Mouse (Mus musculus): ENCODE results near the gene Olfr1347. TPM values are rescaled to one million over a fixed set of nuclear protein-coding genes. Genes with fewer than 3 reads are reported as not detected.

The Olfr1347 gene
- polyA plus RNA-seq (2014; fragmentation: Illumina TruSeq; extraction: RNeasy Lipid Tissue Mini Kit (QIAGEN cat#74804); ENCODE audit: low read depth, low replicate concordance), result not detected

GRCm38 (mm10) chr7:6499655-6500054 is at the start of gene Olfr1347:
Olfr1347 (minus strand) TSS chr7:6499755.

GRCm38 (mm10) chr7:6522850-6523249 is 23.3 kb upstream of the Olfr1347 start, which contains the start of gene Olfr1349:
Olfr1349 (minus strand) TSS chr7:6522950.

GRCm38 (mm10) chr7:6508648-6509047 is 9.1 kb upstream of the Olfr1347 start, which contains the start of gene Olfr1348:
Olfr1348 (minus strand) TSS chr7:6508748.

GRCm38 (mm10) chr7:6486841-6487240 is 12.7 kb downstream of the Olfr1347 start, which contains the start of gene Olfr5:
Olfr5 (minus strand) TSS chr7:6486941.

GRCm38 (mm10) chr7:6466951-6467350 is 32.6 kb downstream of the Olfr1347 start, which contains the start of gene Olfr1346:
Olfr1346 (plus strand) TSS chr7:6467101.

GRCm38 (mm10) chr7:6455868-6456267 is 43.7 kb downstream of the Olfr1347 start, which contains the start of gene Olfr1336:
Olfr1336 (plus strand) TSS chr7:6456168.

GRCm38 (mm10) chr7:6438388-6438787 is 61.2 kb downstream of the Olfr1347 start, which contains the start of gene Olfr1344:
Olfr1344 (plus strand) TSS chr7:6438688.

Other genes starting within 250 kb of the Olfr1347 start
- gene Epp13, start 247.0 kb downstream of the Olfr1347 start, polyA plus RNA-seq (2014; fragmentation: Illumina TruSeq; extraction: RNeasy Lipid Tissue Mini Kit (QIAGEN cat#74804); ENCODE audit: low read depth, low replicate concordance), result not detected
- 19.8 TPM for gene Zfp667, start 213.2 kb downstream of the Olfr1347 start, polyA plus RNA-seq (2014; fragmentation: Illumina TruSeq; extraction: RNeasy Lipid Tissue Mini Kit (QIAGEN cat#74804); ENCODE audit: low read depth, low replicate concordance)
- 7.7 TPM for gene Zfp583, start 168.5 kb downstream of the Olfr1347 start, polyA plus RNA-seq (2014; fragmentation: Illumina TruSeq; extraction: RNeasy Lipid Tissue Mini Kit (QIAGEN cat#74804); ENCODE audit: low read depth, low replicate concordance)
- gene Gm3854, start 156.0 kb downstream of the Olfr1347 start, polyA plus RNA-seq (2014; fragmentation: Illumina TruSeq; extraction: RNeasy Lipid Tissue Mini Kit (QIAGEN cat#74804); ENCODE audit: low read depth, low replicate concordance), result 3.0 TPM
- gene Zfp78, start 136.5 kb downstream of the Olfr1347 start, polyA plus RNA-seq (2014; fragmentation: Illumina TruSeq; extraction: RNeasy Lipid Tissue Mini Kit (QIAGEN cat#74804); ENCODE audit: low read depth, low replicate concordance), result 18.0 TPM
- 9.9 TPM for gene Zfp28, start 116.5 kb downstream of the Olfr1347 start, polyA plus RNA-seq (2014; fragmentation: Illumina TruSeq; extraction: RNeasy Lipid Tissue Mini Kit (QIAGEN cat#74804); ENCODE audit: low read depth, low replicate concordance)
- 2.9 TPM for gene Smim17, start 101.0 kb downstream of the Olfr1347 start, polyA plus RNA-seq (2014; fragmentation: Illumina TruSeq; extraction: RNeasy Lipid Tissue Mini Kit (QIAGEN cat#74804); ENCODE audit: low read depth, low replicate concordance)
- 3.3 TPM for gene Gm20715, start 89.5 kb downstream of the Olfr1347 start, polyA plus RNA-seq (2014; fragmentation: Illumina TruSeq; extraction: RNeasy Lipid Tissue Mini Kit (QIAGEN cat#74804); ENCODE audit: low read depth, low replicate concordance)
- not detected for gene Olfr1344, start 61.1 kb downstream of the Olfr1347 start, polyA plus RNA-seq (2014; fragmentation: Illumina TruSeq; extraction: RNeasy Lipid Tissue Mini Kit (QIAGEN cat#74804); ENCODE audit: low read depth, low replicate concordance)
- gene Olfr1336, start 43.6 kb downstream of the Olfr1347 start, polyA plus RNA-seq (2014; fragmentation: Illumina TruSeq; extraction: RNeasy Lipid Tissue Mini Kit (QIAGEN cat#74804); ENCODE audit: low read depth, low replicate concordance), result 0.17 TPM
- gene Olfr1346, start 32.7 kb downstream of the Olfr1347 start, polyA plus RNA-seq (2014; fragmentation: Illumina TruSeq; extraction: RNeasy Lipid Tissue Mini Kit (QIAGEN cat#74804); ENCODE audit: low read depth, low replicate concordance), result 0.07 TPM
- gene Olfr5, start 12.8 kb downstream of the Olfr1347 start, polyA plus RNA-seq (2014; fragmentation: Illumina TruSeq; extraction: RNeasy Lipid Tissue Mini Kit (QIAGEN cat#74804); ENCODE audit: low read depth, low replicate concordance), result not detected
- not detected for gene Olfr1348, start 9.0 kb upstream of the Olfr1347 start, polyA plus RNA-seq (2014; fragmentation: Illumina TruSeq; extraction: RNeasy Lipid Tissue Mini Kit (QIAGEN cat#74804); ENCODE audit: low read depth, low replicate concordance)
- gene Olfr1349, start 23.2 kb upstream of the Olfr1347 start, polyA plus RNA-seq (2014; fragmentation: Illumina TruSeq; extraction: RNeasy Lipid Tissue Mini Kit (QIAGEN cat#74804); ENCODE audit: low read depth, low replicate concordance), result 0.29 TPM
- gene Olfr1350, start 65.1 kb upstream of the Olfr1347 start, polyA plus RNA-seq (2014; fragmentation: Illumina TruSeq; extraction: RNeasy Lipid Tissue Mini Kit (QIAGEN cat#74804); ENCODE audit: low read depth, low replicate concordance), result not detected
- 0.10 TPM for gene Zim1, start 196.7 kb upstream of the Olfr1347 start, polyA plus RNA-seq (2014; fragmentation: Illumina TruSeq; extraction: RNeasy Lipid Tissue Mini Kit (QIAGEN cat#74804); ENCODE audit: low read depth, low replicate concordance)
- 5.7 TPM for gene Peg3, start 230.7 kb upstream of the Olfr1347 start, polyA plus RNA-seq (2014; fragmentation: Illumina TruSeq; extraction: RNeasy Lipid Tissue Mini Kit (QIAGEN cat#74804); ENCODE audit: low read depth, low replicate concordance)
- 0.74 TPM for gene Usp29, start 230.8 kb upstream of the Olfr1347 start, polyA plus RNA-seq (2014; fragmentation: Illumina TruSeq; extraction: RNeasy Lipid Tissue Mini Kit (QIAGEN cat#74804); ENCODE audit: low read depth, low replicate concordance)

Data from testis, adult 10 weeks (tissue).